Mouse (Mus musculus) urinary bladder, postnatal 0 days (tissue): ENCODE measurements around the gene Retreg2. TPM values are rescaled to one million over a fixed set of nuclear protein-coding genes. Genes with fewer than 3 reads are reported as not detected.

ENCODE experiments used
- polyA plus RNA-seq: library from polyadenylated mRNA; unstranded; fragments of >200 nt; fragmentation: Nextera tagmentation; extraction: Ambion mirVana; gene quantifications from 2 replicates; pipeline ENCODE4 v1.2.1, GENCODE M21; 2015

Retreg2 gene
- polyA plus RNA-seq, result 23.0 and 25.4 TPM in 2 replicates

DNA sequence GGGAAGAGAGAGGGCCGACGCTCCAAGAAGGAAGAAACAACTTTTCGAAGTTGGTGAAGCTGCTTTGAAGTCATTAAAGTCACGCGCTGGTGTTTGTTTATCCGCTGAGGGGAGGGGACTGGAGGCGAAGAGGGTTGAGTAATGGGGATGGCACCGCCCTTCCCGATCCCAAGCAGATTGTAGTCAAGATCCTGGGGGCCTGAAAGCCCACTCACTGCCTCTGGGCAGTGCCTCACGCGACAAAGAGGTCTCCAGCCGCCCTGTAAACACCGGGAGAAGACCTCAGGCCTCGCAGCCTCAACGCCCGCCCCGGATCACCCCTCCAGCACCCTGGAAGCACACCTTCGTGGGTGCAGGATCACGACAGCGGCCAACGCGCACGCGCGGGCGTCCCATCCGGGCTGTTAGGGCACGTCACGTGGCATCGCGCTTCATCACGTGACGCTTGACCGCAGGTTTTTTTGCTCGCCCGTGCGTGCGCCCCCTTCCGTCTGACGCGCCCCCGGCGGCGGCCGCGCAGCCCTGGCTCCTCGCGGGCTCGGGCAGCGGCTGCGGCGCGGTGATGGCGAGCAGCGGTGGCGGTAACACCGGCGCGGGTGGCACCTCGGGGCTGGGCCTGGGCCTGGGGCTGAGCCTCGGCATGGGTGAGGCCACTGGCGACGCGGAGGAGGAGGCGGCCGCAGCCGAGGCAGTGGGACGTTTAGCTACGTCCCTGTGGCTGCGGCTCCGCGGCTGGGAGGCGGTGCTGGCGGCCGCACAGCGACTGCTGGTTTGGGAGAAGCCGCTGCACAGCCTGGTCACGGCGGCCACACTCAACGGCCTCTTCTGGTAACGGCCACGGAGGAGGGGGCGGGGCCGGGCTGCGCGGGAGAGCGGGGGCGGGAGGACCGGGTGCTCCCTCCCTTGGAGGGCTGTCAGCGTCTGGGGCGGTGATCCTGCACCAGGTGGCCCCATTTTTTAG, at the start of gene Retreg2, which contains the start of gene Cnppd1:
Retreg2 (plus strand) TSS at position 478 of the 961 bp plus-strand sequence.
Cnppd1 (minus strand) TSS at position 411 of the 961 bp plus-strand sequence.

GRCm38 (mm10) chr1:75124346-75125321, 17.9 kb upstream of the Retreg2 start, which contains the start of gene Nhej1:
Gene Nhej1 (minus strand): TSS chr1:75125200.

DNA sequence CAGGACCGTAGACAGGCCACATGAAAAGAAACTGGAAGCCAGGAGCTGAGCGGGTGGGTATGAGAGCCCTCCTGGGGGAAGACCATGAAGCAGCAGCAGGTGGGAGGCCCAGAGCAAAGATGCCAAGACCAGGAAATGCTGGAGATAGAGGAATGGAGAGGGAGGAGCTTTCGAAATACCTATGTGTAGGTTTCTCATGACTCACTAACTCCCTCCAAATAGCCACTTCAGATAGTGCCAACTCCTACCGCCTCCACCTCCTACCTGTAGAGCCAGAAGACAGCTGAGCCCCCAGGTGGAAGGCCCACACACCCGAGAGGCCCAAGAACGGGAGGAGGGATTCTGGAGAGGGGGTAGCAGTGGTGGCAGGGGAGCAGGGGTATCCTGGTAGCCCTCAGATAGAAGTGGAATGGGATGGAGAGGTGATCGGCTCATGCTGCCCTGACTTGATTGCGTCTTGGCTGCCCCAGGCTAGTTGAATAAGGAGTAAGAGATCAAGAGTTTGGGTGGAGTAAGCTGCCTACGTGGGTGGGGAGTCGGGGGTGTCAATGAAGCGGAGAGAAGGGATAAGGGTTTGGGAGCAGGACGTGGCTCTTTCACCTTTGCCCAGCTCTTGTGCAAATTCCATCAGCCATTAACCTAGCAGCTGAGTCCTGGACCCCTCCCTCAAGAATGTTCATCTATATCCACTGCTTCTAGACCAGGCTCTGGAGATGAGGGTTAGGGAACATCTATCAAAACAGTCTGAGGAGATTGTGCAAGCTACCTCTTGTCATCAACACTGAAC, 9.0 kb upstream of the Retreg2 start, which contains the start of gene Slc23a3:
Slc23a3 (minus strand) TSS at position 470 of the 787 bp plus-strand sequence.

GRCm38 (mm10) chr1:75168472-75169464, 26.2 kb downstream of the Retreg2 start, which contains the start of gene Zfand2b:
Gene Zfand2b (plus strand): TSS chr1:75168646.

GRCm38 (mm10) chr1:75180105-75180590, 37.6 kb downstream of the Retreg2 start, which contains the start of gene Abcb6:
Gene Abcb6 (minus strand): TSS chr1:75180392.

DNA sequence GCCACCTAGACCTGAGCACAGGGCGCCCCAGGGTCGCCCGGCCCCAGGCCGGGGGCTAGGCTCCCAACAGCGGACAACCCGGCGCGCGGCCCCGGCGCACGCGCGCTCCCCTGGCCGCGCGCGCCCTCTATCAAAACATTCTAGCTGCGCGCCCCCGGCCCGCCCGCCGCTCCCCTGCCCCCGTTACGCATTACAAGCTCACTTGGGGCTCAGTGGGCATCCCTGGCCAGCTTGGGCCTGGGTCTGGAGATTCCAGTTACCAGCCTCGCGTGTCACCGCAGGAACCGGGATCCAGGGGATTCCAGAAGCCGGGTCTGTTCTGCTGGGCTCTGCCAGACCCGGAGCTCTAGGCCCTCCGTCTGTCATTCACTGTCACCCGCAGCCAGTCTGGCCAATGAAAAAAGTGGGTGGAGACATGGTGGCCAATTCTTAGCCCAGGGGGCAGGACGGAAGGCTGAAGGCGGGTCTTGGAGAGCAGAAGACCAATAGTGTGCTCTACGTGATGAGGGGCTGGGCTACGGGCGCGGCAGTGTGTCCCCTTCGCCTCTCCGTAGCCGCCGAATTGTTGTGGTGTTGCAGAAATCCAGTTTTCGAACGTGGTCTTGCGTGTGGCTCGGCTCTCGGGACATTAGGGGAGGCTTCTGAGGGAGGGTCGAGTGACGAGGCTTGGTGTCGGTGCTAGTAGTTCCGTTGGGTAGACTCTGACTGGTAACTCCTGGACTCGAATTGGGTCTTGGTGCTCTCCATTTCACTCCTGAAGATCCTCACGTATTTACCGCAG, 49.2 kb downstream of the Retreg2 start, which contains the start of the genes Ankzf1 and Atg9a:
Ankzf1 (plus strand) TSS at position 530 of the 781 bp plus-strand sequence.
Atg9a (minus strand) TSS at position 575 of the 781 bp plus-strand sequence.

Other genes with a start within 250 kb of the Retreg2 start
- not detected in 2 replicates for gene Cryba2, start 249.6 kb upstream of the Retreg2 start, polyA plus RNA-seq
- gene Cfap65, start 207.2 kb upstream of the Retreg2 start, polyA plus RNA-seq, result not detected in 2 replicates
- gene Ihh, start 191.1 kb upstream of the Retreg2 start, polyA plus RNA-seq, result 0.08 TPM in 1 of 2 replicates, not detected in the other
- 6.5 and 6.7 TPM in 2 replicates for gene Nhej1, start 17.6 kb upstream of the Retreg2 start, polyA plus RNA-seq
- gene Slc23a3, start 8.9 kb upstream of the Retreg2 start, polyA plus RNA-seq, result 0.98 TPM in 2 replicates
- gene Cnppd1, start 67 bp upstream of the Retreg2 start, polyA plus RNA-seq, result 30.9 and 33.7 TPM in 2 replicates
- gene Zfand2b, start 25.9 kb downstream of the Retreg2 start, polyA plus RNA-seq, result 27.1 and 30.9 TPM in 2 replicates
- 11.4 and 15.1 TPM in 2 replicates for gene Abcb6, start 37.6 kb downstream of the Retreg2 start, polyA plus RNA-seq
- 12.1 and 14.3 TPM in 2 replicates for gene Ankzf1, start 49.4 kb downstream of the Retreg2 start, polyA plus RNA-seq
- 25.4 and 26.5 TPM in 2 replicates for gene Atg9a, start 49.4 kb downstream of the Retreg2 start, polyA plus RNA-seq
- 7.8 and 8.9 TPM in 2 replicates for gene Glb1l, start 68.0 kb downstream of the Retreg2 start, polyA plus RNA-seq
- 66.2 and 71.5 TPM in 2 replicates for gene Stk16, start 68.1 kb downstream of the Retreg2 start, polyA plus RNA-seq
- 37.9 and 41.5 TPM in 2 replicates for gene Tuba4a, start 77.1 kb downstream of the Retreg2 start, polyA plus RNA-seq
- gene A630095N17Rik, start 89.3 kb downstream of the Retreg2 start, polyA plus RNA-seq, result not detected in 2 replicates
- 20.6 and 27.3 TPM in 2 replicates for gene Dnajb2, start 93.6 kb downstream of the Retreg2 start, polyA plus RNA-seq
- 0.30 TPM in 2 replicates for gene Ptprn, start 121.7 kb downstream of the Retreg2 start, polyA plus RNA-seq
- gene Resp18, start 135.6 kb downstream of the Retreg2 start, polyA plus RNA-seq, result 0.29 TPM in 1 of 2 replicates, not detected in the other
- 153 and 154 TPM in 2 replicates for gene Dnpep, start 175.2 kb downstream of the Retreg2 start, polyA plus RNA-seq
- gene Des, start 217.6 kb downstream of the Retreg2 start, polyA plus RNA-seq, result 2,029 and 2,461 TPM in 2 replicates
- 51.1 and 53.5 TPM in 2 replicates for gene Speg, start 232.5 kb downstream of the Retreg2 start, polyA plus RNA-seq